Mouse (Mus musculus): ENCODE data around the gene Gm21256. TPM values are rescaled to one million over a fixed set of nuclear protein-coding genes. Genes with fewer than 3 reads are reported as not detected.

Gene Gm21256
- polyA plus RNA-seq (2012; fragmentation: generic; extraction: Trizol) = not detected

GRCm38 (mm10) chrY:47450660-47451059 lies at the start of gene Gm21256:
Gene Gm21256 (plus strand): TSS chrY:47450960.

Other genes with a start within 250 kb of the Gm21256 start
- gene Gm21170, start 240.1 kb downstream of the Gm21256 start, polyA plus RNA-seq (2012; fragmentation: generic; extraction: Trizol) = not detected